Mouse (Mus musculus) cerebellum, adult 8-10 months (tissue): ENCODE measurements around the gene Ifna6.
"Not testable (repeated sequence)": the region's sequence is repeated elsewhere in the genome, so short reads cannot be mapped to it uniquely, and the experiment has no call there.

Experiments used
- DNase-seq: peaks from one replicate; pipeline ENCODE4 v3.0.0; 2022

Gene Ifna6

GRCm38 (mm10) chr4:88827116-88827515 lies at the start of gene Ifna6:
Ifna6 (plus strand) TSS chr4:88827416.
- not testable (repeated sequence) for DNase-seq

DNA sequence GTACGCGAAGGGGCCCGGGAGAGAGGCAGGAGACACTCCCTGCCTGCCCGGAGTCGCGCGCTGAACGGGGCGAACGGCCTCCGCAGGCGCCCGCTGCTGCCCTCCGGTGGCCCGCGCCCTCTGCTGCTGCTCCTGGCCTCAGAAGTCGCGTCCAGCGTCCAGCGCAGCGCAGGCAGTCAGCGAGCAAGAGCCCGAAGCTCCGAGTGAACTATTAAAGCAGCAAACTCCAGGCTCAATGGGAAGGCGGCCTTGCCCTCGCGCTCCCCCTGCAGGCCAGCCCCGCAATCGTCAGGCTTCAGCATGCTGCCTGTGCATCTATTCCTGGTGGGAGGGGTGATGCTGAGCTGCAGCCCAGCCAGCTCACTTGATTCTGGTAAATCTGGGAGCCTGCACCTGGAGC lies 47.7 kb upstream of the Ifna6 start, which contains the start of gene Gm13272:
Gm13272 (plus strand) TSS at position 301 of the 400 bp plus-strand sequence.
- not testable (repeated sequence) for DNase-seq

DNA sequence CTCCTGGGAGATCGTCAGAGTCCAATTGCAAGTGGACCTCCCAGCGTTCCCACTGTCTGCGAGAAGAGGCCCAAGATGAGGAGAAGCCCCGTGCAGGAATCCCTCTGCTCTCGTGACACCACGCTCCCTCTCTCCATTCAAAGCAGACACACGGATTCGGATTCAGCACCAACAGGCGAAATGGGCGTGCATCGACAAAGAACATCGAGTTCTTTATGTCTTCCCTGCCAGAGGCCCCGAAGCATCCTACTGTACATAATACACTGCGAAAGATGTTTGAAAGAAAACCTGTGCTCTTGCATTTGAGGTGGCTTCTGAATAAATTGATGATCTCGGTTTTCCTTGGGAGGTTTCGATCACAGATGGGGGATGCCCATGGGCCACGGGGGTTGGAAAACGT lies 46.9 kb upstream of the Ifna6 start:
- DNase-seq, result not testable (repeated sequence)

- DNase-seq, result not testable (repeated sequence)
These were observed 45.4 kb upstream of the Ifna6 start, which contains the start of gene Ifnz for GRCm38 (mm10) chr4:88781831-88782230. Ifnz (plus strand) TSS chr4:88782131.

DNA sequence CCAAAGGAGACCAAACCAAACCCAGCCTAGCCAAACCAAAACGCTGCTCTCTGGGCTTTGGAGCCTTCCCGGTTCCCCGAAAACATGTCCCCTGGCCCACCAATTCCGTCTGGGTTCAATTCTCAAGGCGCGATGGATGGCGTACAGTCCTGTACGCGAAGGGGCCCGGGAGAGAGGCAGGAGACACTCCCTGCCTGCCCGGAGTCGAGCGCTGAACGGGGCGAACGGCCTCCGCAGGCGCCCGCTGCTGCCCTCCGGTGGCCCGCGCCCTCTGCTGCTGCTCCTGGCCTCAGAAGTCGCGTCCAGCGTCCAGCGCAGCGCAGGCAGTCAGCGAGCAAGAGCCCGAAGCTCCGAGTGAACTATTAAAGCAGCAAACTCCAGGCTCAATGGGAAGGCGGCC lies 44.9 kb upstream of the Ifna6 start:
- DNase-seq, result not testable (repeated sequence)

DNA sequence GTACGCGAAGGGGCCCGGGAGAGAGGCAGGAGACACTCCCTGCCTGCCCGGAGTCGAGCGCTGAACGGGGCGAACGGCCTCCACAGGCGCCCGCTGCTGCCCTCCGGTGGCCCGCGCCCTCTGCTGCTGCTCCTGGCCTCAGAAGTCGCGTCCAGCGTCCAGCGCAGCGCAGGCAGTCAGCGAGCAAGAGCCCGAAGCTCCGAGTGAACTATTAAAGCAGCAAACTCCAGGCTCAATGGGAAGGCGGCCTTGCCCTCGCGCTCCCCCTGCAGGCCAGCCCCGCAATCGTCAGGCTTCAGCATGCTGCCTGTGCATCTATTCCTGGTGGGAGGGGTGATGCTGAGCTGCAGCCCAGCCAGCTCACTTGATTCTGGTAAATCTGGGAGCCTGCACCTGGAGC lies 41.8 kb upstream of the Ifna6 start, which contains the start of gene Gm13276:
Gm13276 (plus strand) TSS at position 301 of the 400 bp plus-strand sequence.
- not testable (repeated sequence) for DNase-seq

GRCm38 (mm10) chr4:88788402-88788801 lies 38.8 kb upstream of the Ifna6 start, which contains the start of gene Gm13277:
Gm13277 (plus strand) TSS chr4:88788632.
- DNase-seq, result peak; percentile 63

DNA sequence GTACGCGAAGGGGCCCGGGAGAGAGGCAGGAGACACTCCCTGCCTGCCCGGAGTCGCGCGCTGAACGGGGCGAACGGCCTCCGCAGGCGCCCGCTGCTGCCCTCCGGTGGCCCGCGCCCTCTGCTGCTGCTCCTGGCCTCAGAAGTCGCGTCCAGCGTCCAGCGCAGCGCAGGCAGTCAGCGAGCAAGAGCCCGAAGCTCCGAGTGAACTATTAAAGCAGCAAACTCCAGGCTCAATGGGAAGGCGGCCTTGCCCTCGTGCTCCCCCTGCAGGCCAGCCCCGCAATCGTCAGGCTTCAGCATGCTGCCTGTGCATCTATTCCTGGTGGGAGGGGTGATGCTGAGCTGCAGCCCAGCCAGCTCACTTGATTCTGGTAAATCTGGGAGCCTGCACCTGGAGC lies 36.0 kb upstream of the Ifna6 start, which contains the start of gene Gm13278:
Gm13278 (plus strand) TSS at position 301 of the 400 bp plus-strand sequence.
- not testable (repeated sequence) for DNase-seq

GRCm38 (mm10) chr4:88793936-88794675 lies 33.1 kb upstream of the Ifna6 start, which contains the start of gene Gm13275:
Gm13275 (plus strand) TSS chr4:88794487.
- peak; percentile 85 for DNase-seq

DNA sequence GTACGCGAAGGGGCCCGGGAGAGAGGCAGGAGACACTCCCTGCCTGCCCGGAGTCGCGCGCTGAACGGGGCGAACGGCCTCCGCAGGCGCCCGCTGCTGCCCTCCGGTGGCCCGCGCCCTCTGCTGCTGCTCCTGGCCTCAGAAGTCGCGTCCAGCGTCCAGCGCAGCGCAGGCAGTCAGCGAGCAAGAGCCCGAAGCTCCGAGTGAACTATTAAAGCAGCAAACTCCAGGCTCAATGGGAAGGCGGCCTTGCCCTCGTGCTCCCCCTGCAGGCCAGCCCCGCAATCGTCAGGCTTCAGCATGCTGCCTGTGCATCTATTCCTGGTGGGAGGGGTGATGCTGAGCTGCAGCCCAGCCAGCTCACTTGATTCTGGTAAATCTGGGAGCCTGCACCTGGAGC lies 30.1 kb upstream of the Ifna6 start, which contains the start of gene Gm13279:
Gm13279 (plus strand) TSS at position 301 of the 400 bp plus-strand sequence.
- not testable (repeated sequence) for DNase-seq

DNA sequence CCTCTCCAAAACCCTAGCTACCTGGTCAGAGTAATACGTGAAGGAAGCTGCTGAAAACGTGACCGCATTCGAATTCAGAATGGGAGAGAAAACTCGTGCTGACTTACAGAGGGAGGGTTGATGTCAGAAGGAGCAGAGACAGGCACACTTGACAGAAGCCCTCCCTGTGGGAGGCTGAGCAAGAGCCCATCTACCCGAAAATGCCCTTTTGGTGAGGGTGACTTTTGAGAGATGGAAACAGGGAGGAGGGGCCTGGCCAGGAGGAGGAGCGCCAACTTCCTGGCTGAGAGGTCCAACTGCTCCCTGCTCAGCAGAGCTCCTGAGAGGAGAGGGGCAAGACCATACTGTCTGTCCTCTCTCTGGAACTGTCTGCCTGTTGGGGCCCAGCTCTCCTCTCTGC lies 27.9 kb upstream of the Ifna6 start, which contains the start of gene Gm13285:
Gm13285 (plus strand) TSS at position 301 of the 400 bp plus-strand sequence.
- not testable (repeated sequence) for DNase-seq

DNA sequence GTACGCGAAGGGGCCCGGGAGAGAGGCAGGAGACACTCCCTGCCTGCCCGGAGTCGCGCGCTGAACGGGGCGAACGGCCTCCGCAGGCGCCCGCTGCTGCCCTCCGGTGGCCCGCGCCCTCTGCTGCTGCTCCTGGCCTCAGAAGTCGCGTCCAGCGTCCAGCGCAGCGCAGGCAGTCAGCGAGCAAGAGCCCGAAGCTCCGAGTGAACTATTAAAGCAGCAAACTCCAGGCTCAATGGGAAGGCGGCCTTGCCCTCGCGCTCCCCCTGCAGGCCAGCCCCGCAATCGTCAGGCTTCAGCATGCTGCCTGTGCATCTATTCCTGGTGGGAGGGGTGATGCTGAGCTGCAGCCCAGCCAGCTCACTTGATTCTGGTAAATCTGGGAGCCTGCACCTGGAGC lies 24.3 kb upstream of the Ifna6 start, which contains the start of gene Gm13287:
Gm13287 (plus strand) TSS at position 301 of the 400 bp plus-strand sequence.
- not testable (repeated sequence) for DNase-seq

DNA sequence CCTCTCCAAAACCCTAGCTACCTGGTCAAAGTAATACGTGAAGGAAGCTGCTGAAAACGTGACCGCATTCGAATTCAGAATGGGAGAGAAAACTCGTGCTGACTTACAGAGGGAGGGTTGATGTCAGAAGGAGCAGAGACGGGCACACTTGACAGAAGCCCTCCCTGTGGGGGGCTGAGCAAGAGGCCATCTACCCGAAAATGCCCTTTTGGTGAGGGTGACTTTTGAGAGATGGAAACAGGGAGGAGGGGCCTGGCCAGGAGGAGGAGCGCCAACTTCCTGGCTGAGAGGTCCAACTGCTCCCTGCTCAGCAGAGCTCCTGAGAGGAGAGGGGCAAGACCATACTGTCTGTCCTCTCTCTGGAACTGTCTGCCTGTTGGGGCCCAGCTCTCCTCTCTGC lies 22.0 kb upstream of the Ifna6 start, which contains the start of gene Gm13288:
Gm13288 (plus strand) TSS at position 301 of the 400 bp plus-strand sequence.
- not testable (repeated sequence) for DNase-seq

DNA sequence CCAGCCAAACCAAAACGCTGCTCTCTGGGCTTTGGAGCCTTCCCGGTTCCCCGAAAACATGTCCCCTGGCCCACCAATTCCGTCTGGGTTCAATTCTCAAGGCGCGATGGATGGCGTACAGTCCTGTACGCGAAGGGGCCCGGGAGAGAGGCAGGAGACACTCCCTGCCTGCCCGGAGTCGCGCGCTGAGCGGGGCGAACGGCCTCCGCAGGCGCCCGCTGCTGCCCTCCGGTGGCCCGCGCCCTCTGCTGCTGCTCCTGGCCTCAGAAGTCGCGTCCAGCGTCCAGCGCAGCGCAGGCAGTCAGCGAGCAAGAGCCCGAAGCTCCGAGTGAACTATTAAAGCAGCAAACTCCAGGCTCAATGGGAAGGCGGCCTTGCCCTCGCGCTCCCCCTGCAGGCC lies 21.5 kb upstream of the Ifna6 start:
- DNase-seq, result not testable (repeated sequence)

GRCm38 (mm10) chr4:88815928-88816327 lies 11.3 kb upstream of the Ifna6 start, which contains the start of gene Ifna7:
Ifna7 (plus strand) TSS chr4:88816228.
- DNase-seq, result no peak

DNA sequence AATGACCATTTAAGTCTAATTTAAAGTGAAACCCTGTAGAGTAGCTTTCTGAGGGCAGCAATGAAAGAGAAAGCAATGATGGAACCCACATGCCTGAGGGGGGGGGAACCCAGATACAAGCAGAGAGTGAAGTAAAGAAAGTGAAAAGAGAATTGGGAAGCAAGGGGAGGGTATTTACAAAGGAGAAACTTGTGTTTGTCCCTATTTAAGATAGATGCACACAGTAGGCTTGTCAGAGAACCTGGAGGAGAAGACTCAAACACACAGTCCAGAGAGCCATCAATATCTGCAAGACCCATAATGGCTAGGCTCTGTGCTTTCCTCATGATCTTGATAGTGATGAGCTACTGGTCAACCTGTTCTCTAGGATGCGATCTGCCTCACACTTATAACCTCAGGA lies 7.6 kb upstream of the Ifna6 start, which contains the start of gene Ifna11:
Ifna11 (plus strand) TSS at position 301 of the 400 bp plus-strand sequence.
- no peak for DNase-seq

DNA sequence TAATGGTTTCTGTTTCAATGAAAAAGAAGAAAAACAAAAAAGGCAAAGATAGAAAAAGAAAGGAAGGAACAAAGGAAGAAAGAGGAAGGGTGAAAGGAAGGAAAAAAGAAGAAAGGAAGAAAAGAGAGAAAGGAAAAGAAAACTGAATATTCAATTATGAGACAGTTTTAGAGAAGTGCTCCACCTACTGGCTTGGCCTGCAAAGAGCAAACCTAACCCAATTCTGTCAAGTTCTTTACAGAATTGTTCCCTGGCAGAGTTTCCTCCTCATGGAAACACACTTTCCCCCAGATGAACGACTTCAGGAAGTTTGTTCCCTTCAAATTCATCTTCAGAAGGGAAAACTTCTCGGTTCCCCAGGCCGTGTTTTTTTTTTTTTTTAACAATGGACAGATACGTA lies 4.2 kb upstream of the Ifna6 start:
- DNase-seq, result no peak

- DNase-seq, result no peak
These were observed 3.3 kb downstream of the Ifna6 start for GRCm38 (mm10) chr4:88830523-88830922.

DNA sequence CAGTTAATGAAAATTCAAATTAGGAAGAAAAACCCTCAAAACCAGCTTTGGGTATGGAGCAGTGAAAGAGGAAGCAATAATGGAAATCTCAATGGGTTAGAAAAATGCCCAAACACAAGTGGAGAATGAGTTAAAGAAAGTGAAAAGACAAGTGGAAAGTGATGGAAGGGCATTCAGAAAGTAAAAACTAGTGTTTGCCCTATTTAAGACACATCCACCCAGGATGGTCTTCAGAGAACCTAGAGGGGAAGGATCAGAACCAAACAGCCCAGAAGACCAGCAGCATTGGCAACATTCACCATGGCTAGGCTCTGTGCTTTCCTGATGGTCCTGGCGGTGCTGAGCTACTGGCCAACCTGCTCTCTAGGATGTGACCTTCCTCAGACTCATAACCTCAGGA lies 8.0 kb downstream of the Ifna6 start, which contains the start of gene Ifna5:
Ifna5 (plus strand) TSS at position 301 of the 400 bp plus-strand sequence.
- DNase-seq, result not testable (repeated sequence)

- DNase-seq, result no peak
These were observed 11.6 kb downstream of the Ifna6 start for GRCm38 (mm10) chr4:88838828-88839227.

DNA sequence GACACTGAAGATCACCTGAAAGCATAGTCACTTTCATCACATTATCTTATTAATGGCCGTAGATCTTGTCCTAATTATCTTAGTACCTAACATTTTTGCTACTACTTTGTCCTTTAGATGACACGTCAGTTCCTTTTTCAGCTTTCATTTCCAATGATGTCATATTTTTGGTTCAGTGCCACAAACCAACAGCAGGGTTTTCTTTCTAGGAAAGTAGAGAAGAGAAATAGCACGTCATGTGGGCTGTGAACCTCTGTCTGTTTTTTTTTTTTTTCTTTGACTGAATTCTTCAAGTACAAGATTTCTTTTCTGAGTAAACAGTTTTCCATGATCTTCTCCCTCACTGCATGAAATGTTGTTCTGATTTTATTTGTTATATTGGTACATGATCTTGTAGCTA lies 12.8 kb downstream of the Ifna6 start:
- DNase-seq, result no peak

GRCm38 (mm10) chr4:88841438-88841911 lies 14.3 kb downstream of the Ifna6 start, which contains the start of gene Ifna4:
Ifna4 (plus strand) TSS chr4:88841861.
- no peak for DNase-seq

GRCm38 (mm10) chr4:88845334-88845733 lies 18.1 kb downstream of the Ifna6 start:
- no peak for DNase-seq
